Mouse (Mus musculus): ENCODE measurements at regions not wholly inside any gene's neighbourhood (a gene's known extent, or its start where the extent isn't known, plus 50 kb on each side); places are given as distances from the start of the nearest gene placed in this dataset.

DNA sequence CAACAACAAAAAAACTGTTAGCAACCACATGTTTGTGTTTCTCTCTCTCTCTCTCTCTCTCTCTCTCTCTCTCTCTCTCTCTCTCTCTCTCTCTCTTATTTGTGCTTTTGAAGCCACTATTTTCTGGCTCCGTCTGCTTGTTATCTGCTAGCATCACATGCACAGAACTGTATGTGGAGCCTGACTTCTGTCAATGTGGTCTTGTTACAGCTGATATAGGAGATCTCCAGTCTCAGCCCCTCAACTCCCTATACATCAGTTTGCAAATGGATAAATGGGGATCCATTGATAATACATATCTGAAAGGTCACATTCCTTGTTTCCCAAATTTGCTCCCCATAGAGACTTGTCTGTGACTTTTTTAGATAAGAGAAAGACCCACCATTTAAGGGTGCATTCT is 126.9 kb upstream of the Cited2 start:
- TF ChIP-seq CTCF (conservative IDR thresholded peaks at IDR 0.05; ENCODE audit: low read length), result no peak
- no peak for TF ChIP-seq NANOG (IDR thresholded peaks at IDR 0.05; ENCODE audit: borderline replicate concordance, low read length)
- no peak for TF ChIP-seq POU5F1 (IDR thresholded peaks at IDR 0.05; ENCODE audit: borderline replicate concordance, low read length)
- H3K36me3 ChIP-seq (ENCODE audit: insufficient read depth, low read length), result no peaks in the 10 kb centered on the region
- H3K4me3 ChIP-seq (replicated peaks; ENCODE audit: low read length), result no peak overlapping the region
- no peaks in the 10 kb centered on the region for H3K9me3 ChIP-seq (ENCODE audit: low read length)
- H3K4me1 ChIP-seq (replicated peaks; ENCODE audit: low read depth, low read length), result peaks cover 31% of the 10 kb centered on the region
- no peaks in the 10 kb centered on the region for H3K27me3 ChIP-seq (ENCODE audit: insufficient read depth, low read length)

DNA sequence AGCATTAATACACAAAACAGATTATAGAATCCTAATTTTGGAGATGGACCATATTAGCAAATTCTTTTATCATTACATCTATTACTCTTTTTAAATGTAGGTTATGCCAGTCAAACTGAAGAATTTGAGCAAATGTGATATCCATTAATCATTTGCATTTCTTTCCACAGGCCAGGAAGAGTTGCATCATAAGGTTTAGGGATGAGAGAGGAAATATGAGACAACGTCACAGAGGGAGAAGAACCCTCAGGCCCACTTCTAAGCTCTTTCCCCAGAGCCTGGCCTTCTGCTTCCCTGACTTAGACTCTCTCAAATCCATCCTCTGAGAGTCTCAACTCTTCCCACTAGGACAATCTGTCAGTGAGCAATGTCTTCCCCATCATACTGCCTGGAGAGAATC is 126.3 kb upstream of the Cited2 start:
- H3K9me3 ChIP-seq (ENCODE audit: low read length), result no peaks in the 10 kb centered on the region
- H3K4me1 ChIP-seq (replicated peaks; ENCODE audit: low read depth, low read length), result peaks cover 31% of the 10 kb centered on the region
- H3K27me3 ChIP-seq (ENCODE audit: insufficient read depth, low read length), result no peaks in the 10 kb centered on the region
- TF ChIP-seq POU5F1 (IDR thresholded peaks at IDR 0.05; ENCODE audit: borderline replicate concordance, low read length) (no peak), CTCF (conservative IDR thresholded peaks at IDR 0.05; ENCODE audit: low read length) (no peak), NANOG (IDR thresholded peaks at IDR 0.05; ENCODE audit: borderline replicate concordance, low read length) (no peak)
- H3K4me3 ChIP-seq (replicated peaks; ENCODE audit: low read length), result no peak overlapping the region
- H3K36me3 ChIP-seq (ENCODE audit: insufficient read depth, low read length), result no peaks in the 10 kb centered on the region

DNA sequence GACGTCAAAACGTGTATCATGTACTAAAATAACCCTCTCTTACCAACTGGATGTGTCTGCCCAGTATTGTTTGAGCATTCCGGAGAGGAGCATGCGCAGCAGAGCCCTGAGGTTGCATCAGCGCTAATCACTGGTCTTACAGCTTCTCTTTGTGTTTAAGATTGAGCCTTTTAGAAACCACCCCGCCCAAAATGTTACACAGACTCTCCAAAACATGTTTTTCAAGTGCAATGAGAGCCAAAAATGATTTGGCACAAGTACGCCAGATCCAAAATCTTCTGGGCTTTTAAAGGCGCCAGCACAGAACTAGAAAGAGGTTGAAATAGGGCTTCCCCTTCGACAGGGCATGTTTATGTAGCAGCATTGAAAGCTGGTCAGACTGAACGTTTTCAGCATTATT is 123.8 kb upstream of the Cited2 start:
- no peak overlapping the region for H3K4me3 ChIP-seq (replicated peaks; ENCODE audit: low read length)
- no peaks in the 10 kb centered on the region for H3K27me3 ChIP-seq (ENCODE audit: insufficient read depth, low read length)
- H3K4me1 ChIP-seq (replicated peaks; ENCODE audit: low read depth, low read length), result peaks cover 23% of the 10 kb centered on the region
- no peaks in the 10 kb centered on the region for H3K36me3 ChIP-seq (ENCODE audit: insufficient read depth, low read length)
- no peaks in the 10 kb centered on the region for H3K9me3 ChIP-seq (ENCODE audit: low read length)
- TF ChIP-seq POU5F1 (IDR thresholded peaks at IDR 0.05; ENCODE audit: borderline replicate concordance, low read length), result no peak
- no peak for TF ChIP-seq CTCF (conservative IDR thresholded peaks at IDR 0.05; ENCODE audit: low read length)
- TF ChIP-seq NANOG (IDR thresholded peaks at IDR 0.05; ENCODE audit: borderline replicate concordance, low read length), result no peak

DNA sequence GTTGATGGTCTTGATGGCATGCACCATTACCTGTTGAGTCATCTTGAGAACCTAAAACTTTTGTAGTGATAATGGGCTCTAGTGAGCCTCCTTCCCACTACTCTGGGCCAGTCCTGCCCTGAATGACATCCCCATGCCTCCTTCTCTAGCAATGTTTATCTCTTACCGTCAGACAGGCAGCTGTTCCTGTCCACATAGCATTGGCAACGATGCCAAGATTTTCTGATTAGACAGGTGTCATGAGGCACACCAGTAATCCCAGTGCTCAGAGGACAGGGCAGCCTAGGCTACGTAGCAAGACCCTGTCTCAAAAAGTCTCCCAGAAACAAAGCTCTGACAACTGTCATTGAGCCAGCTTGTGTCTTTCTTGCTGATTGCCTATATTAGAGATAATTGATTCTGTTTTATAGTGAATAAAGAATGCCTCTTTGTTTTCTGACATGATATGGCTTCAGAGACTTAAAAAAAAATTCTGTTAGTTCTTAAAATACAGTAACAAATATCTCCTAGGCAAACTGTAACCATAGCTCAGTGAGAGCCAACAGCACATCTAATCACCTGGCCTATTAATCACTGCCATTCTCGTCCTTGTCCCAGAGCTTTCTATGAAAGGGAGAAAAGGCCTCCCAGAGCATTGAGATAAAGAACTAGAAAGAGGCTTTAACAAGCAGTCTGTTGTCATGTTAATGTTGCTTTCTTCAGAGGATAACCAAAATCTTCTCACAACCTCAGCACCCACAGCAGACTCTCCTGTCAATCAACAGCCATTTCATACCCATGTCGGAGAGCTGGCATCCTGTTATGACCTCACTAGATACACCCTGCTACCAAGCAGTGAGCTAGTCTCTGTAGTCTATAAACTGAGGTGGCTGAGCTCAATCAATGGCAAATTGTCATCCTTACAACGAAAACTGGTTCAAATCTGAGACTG is 122.9 kb upstream of the Cited2 start:
- Histone ChIP-seq H3K4me3 (replicated peaks; ENCODE audit: low read length) (no peak overlapping the region), H3K27me3 (ENCODE audit: insufficient read depth, low read length) (no peaks in the 10 kb centered on the region), H3K4me1 (replicated peaks; ENCODE audit: low read depth, low read length) (peaks cover 23% of the 10 kb centered on the region), H3K9me3 (ENCODE audit: low read length) (no peaks in the 10 kb centered on the region), H3K36me3 (ENCODE audit: insufficient read depth, low read length) (no peaks in the 10 kb centered on the region)
- TF ChIP-seq NANOG (IDR thresholded peaks at IDR 0.05; ENCODE audit: borderline replicate concordance, low read length) (no peak), POU5F1 (IDR thresholded peaks at IDR 0.05; ENCODE audit: borderline replicate concordance, low read length) (no peak), CTCF (conservative IDR thresholded peaks at IDR 0.05; ENCODE audit: low read length) (no peak)

DNA sequence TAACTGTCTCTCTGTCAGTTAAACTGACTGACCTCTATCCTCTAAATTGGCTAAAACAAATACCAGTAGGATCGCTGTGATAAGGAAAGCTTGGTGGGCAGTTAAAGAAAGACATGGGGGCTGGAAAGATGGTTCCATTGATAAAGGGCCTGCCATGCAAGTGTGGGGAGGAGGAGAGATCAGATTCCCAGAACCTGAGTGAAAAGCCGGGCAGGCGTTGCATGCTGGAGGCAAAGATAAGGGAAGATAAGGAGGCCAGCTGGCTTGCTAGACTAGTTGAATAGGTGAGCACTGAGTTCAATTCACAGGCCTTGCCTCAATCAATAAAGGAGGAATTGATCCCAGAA is 122.3 kb upstream of the Cited2 start:
- TF ChIP-seq NANOG (IDR thresholded peaks at IDR 0.05; ENCODE audit: borderline replicate concordance, low read length), result no peak
- TF ChIP-seq POU5F1 (IDR thresholded peaks at IDR 0.05; ENCODE audit: borderline replicate concordance, low read length), result no peak
- TF ChIP-seq CTCF (conservative IDR thresholded peaks at IDR 0.05; ENCODE audit: low read length), result no peak

DNA sequence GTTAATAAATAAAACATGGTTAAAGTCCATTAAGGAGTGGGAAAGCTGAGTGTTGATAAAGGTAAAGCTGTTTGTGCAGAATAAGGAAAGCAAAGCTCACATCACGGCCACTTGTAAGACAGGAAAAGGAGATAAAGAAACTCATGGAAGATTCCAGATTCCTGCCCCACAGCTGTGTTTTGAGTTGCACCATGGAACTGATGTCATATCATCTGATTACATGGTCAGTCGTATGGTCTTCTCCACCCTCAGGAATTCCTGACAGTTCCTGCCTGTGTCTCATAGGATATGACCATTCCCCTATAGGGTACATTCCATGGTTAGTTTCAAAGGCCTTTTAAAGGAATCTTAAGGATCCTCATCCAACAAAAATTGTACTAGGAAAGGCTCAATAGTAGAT is 120.6 kb upstream of the Cited2 start:
- TF ChIP-seq POU5F1 (IDR thresholded peaks at IDR 0.05; ENCODE audit: borderline replicate concordance, low read length), result no peak
- TF ChIP-seq CTCF (conservative IDR thresholded peaks at IDR 0.05; ENCODE audit: low read length), result no peak
- TF ChIP-seq NANOG (IDR thresholded peaks at IDR 0.05; ENCODE audit: borderline replicate concordance, low read length), result no peak

More for the DNA sequence above, 122.3 kb upstream of the Cited2 start:
- H3K4me3 ChIP-seq (replicated peaks; ENCODE audit: low read length), result no peak overlapping the region
- H3K36me3 ChIP-seq (ENCODE audit: insufficient read depth, low read length), result no peaks in the 10 kb centered on the region
- no peaks in the 10 kb centered on the region for H3K27me3 ChIP-seq (ENCODE audit: insufficient read depth, low read length)
- peaks cover 23% of the 10 kb centered on the region for H3K4me1 ChIP-seq (replicated peaks; ENCODE audit: low read depth, low read length)
- H3K9me3 ChIP-seq (ENCODE audit: low read length), result no peaks in the 10 kb centered on the region

DNA sequence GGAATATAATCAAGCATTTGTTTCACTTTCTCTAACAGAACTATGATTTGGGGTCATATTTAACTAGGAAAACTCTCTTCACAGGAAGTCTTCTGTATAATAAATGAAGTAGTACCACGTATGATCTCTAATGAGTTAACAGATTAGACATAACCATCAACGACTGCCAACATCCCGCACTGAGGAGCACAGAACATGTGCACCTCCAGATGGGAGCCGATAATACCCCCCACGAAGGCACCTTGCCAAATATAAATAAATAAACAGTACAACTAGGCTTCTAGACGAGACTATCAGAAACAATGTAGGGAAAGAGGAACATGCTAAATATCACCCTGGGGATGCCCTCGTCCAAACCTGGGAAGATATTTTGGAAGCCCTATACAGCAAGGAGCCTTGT is 114.8 kb upstream of the Cited2 start:
- Histone ChIP-seq H3K27me3 (ENCODE audit: insufficient read depth, low read length) (no peaks in the 10 kb centered on the region), H3K9me3 (ENCODE audit: low read length) (no peaks in the 10 kb centered on the region), H3K36me3 (ENCODE audit: insufficient read depth, low read length) (no peaks in the 10 kb centered on the region), H3K4me3 (replicated peaks; ENCODE audit: low read length) (no peak overlapping the region), H3K4me1 (replicated peaks; ENCODE audit: low read depth, low read length) (no peaks in the 10 kb centered on the region; the same call in 1 of the 2 replicates)
- TF ChIP-seq POU5F1 (IDR thresholded peaks at IDR 0.05; ENCODE audit: borderline replicate concordance, low read length) (no peak), CTCF (conservative IDR thresholded peaks at IDR 0.05; ENCODE audit: low read length) (no peak), NANOG (IDR thresholded peaks at IDR 0.05; ENCODE audit: borderline replicate concordance, low read length) (no peak)

More for the DNA sequence above, 120.6 kb upstream of the Cited2 start:
- H3K4me1 ChIP-seq (replicated peaks; ENCODE audit: low read depth, low read length), result peaks cover 23% of the 10 kb centered on the region
- H3K9me3 ChIP-seq (ENCODE audit: low read length), result no peaks in the 10 kb centered on the region
- H3K4me3 ChIP-seq (replicated peaks; ENCODE audit: low read length), result no peak overlapping the region
- H3K36me3 ChIP-seq (ENCODE audit: insufficient read depth, low read length), result no peaks in the 10 kb centered on the region
- H3K27me3 ChIP-seq (ENCODE audit: insufficient read depth, low read length), result no peaks in the 10 kb centered on the region

DNA sequence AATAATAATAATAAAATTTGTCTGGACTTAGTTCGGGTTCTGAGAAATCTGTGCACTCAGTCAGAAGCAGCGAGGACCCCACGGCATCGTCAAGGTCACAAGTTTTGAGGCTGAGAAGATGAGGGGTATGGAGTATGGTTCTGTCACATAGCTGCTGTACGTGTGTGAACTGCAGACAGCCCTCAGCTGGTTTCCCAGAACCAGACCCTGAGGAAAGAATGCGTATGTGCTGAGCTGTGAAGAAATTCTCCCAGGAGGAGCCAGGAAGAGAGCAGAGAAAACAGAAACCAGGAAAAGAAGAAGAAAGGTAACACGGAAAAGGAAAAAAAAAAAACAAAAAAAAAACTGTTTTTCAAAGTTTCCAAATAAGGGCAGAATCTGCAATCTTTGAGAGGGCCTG is 112.4 kb upstream of the Cited2 start:
- H3K4me3 ChIP-seq (replicated peaks; ENCODE audit: low read length), result no peak overlapping the region
- no peaks in the 10 kb centered on the region for H3K36me3 ChIP-seq (ENCODE audit: insufficient read depth, low read length)
- no peaks in the 10 kb centered on the region for H3K27me3 ChIP-seq (ENCODE audit: insufficient read depth, low read length)
- no peaks in the 10 kb centered on the region for H3K9me3 ChIP-seq (ENCODE audit: low read length)
- TF ChIP-seq NANOG (IDR thresholded peaks at IDR 0.05; ENCODE audit: borderline replicate concordance, low read length) (no peak), POU5F1 (IDR thresholded peaks at IDR 0.05; ENCODE audit: borderline replicate concordance, low read length) (no peak), CTCF (conservative IDR thresholded peaks at IDR 0.05; ENCODE audit: low read length) (no peak)
- no peaks in the 10 kb centered on the region; the same call in 1 of the 2 replicates for H3K4me1 ChIP-seq (replicated peaks; ENCODE audit: low read depth, low read length)
